Mouse (Mus musculus) hindbrain, embryonic 14.5 days (tissue): Measurements from ENCODE around the gene Leo1. TPM values are rescaled to one million over a fixed set of nuclear protein-coding genes. Genes with fewer than 3 reads are reported as not detected.

Experiments
- ATAC-seq: fragments of 200-750 bp; cut with Nextera tagmentation; 2 replicates; pipeline ENCODE4 v1.8.0; 2017; ENCODE audit warnings: moderate number of reproducible peaks, mild to moderate bottlenecking, moderate TSS enrichment, moderate library complexity; ENCODE audit not compliant: low FRiP score
- DNase-seq: peaks from one replicate; pipeline ENCODE4 v3.0.0-alpha.2; 2015; ENCODE audit warnings: low spot score
- H3K27ac ChIP-seq: fragments of 300-500 bp; sonication (generic); 2 replicates; pipeline ENCODE4 v1.5.1; 2014; ENCODE audit warnings: mild to moderate bottlenecking, moderate library complexity
- H3K27me3 ChIP-seq: fragments of 300-500 bp; sonication (generic); 2 replicates; pipeline ENCODE4 v1.6.1; 2014; ENCODE audit warnings: mild to moderate bottlenecking, low read length, mixed read lengths; ENCODE audit not compliant: control insufficient read depth, insufficient read depth
- H3K36me3 ChIP-seq: fragments of 300-500 bp; sonication (generic); replicated peaks from 2 replicates; pipeline ENCODE4 v1.6.1; 2014; ENCODE audit not compliant: control insufficient read depth, insufficient read depth
- H3K4me1 ChIP-seq: fragments of 300-500 bp; sonication (generic); replicated peaks from 2 replicates; pipeline ENCODE4 v1.6.1; 2014; ENCODE audit warnings: antibody characterized with exemption, low read length, mixed read lengths; ENCODE audit not compliant: control insufficient read depth, insufficient read depth
- H3K4me2 ChIP-seq: fragments of 300-500 bp; sonication (generic); replicated peaks from 2 replicates; pipeline ENCODE4 v1.6.1; 2014; ENCODE audit warnings: mild to moderate bottlenecking, moderate library complexity
- H3K4me3 ChIP-seq: fragments of 300-500 bp; sonication (generic); replicated peaks from 2 replicates; pipeline ENCODE4 v1.5.1; 2014; ENCODE audit warnings: mild to moderate bottlenecking, low read length
- H3K9ac ChIP-seq: fragments of 300-500 bp; sonication (generic); 2 replicates; pipeline ENCODE4 v1.6.1; 2014
- H3K9me3 ChIP-seq: fragments of 300-500 bp; sonication (generic); 2 replicates; pipeline ENCODE4 v1.6.1; 2016; ENCODE audit warnings: low read length; ENCODE audit not compliant: control insufficient read depth
- WGBS: fragments of 180-500 bp; shearing (Covaris S2); extraction: QIAGEN DNeasy Blood & Tissue Kit; methylation state at CpG from one replicate; pipeline ENCODE4 v1.1.7; 2014; 5-methylcytosine and 5-hydroxymethylcytosine counted together
- polyA plus RNA-seq: library from polyadenylated mRNA; unstranded; fragments of >200 nt; fragmentation: Nextera tagmentation; extraction: Ambion mirVana; gene quantifications from 2 replicates; pipeline ENCODE4 v1.2.1, GENCODE M21; 2014

Gene Leo1
- polyA plus RNA-seq, result 36.1 and 36.9 TPM in 2 replicates

DNA sequence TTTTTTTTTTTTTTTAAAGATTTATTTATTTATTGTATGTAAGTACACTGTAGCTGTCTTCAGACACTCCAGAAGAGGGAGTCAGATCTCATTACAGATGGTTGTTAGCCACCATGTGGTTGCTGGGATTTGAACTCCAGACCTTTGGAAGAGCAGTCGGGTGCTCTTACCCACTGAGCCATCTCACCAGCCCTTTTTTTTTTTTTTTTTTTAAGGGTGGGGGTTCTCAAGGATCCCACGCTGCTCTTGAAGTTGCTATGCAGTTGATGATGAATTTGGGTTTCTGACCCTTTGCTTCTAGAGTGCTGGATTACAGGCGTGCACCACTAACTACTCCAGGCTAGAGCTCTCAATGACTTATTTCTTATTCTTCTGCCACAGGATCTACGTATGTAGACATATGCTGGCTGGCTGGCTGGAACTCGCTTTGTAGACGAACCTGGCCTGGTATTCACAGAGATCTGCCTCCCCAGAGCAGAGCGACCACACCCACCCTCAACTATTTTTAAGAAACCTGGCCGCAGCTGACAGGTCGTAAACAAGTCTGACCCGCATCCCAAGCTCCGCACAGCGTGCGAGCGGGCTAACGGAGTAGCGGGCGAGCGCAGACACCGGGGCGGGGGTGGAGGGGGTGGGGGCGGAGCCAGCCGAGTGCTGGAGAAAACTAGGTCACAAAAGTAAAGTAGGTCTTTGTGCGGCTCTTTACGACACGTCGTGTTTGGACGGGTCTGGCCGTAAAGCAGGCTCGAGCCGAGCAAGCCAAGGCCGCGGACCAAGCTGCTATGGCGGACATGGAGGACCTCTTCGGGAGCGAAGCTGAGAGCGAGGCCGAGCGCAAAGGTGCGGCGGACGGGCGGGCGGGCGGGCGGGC is at the start of gene Leo1:
Gene Leo1 (plus strand): TSS at position 729 of the 871 bp plus-strand sequence.
- DNase-seq (peak; percentile 87), ATAC-seq (peak; percentile 94)
- Histone ChIP-seq H3K36me3 (peaks cover 19% of the 10 kb centered on the region), H3K4me2 (peak within 1 kb of the TSS; percentile 73), H3K9ac (peak within 1 kb of the TSS; percentile 93), H3K27me3 (no peaks in the 10 kb centered on the region), H3K9me3 (no peaks in the 10 kb centered on the region), H3K27ac (peak within 1 kb of the TSS; percentile 91), H3K4me3 (peak within 1 kb of the TSS; percentile 89), H3K4me1 (peaks cover 10% of the 10 kb centered on the region)
- under 1% methylated on average over 38 of the region's 45 CpGs for WGBS

DNA sequence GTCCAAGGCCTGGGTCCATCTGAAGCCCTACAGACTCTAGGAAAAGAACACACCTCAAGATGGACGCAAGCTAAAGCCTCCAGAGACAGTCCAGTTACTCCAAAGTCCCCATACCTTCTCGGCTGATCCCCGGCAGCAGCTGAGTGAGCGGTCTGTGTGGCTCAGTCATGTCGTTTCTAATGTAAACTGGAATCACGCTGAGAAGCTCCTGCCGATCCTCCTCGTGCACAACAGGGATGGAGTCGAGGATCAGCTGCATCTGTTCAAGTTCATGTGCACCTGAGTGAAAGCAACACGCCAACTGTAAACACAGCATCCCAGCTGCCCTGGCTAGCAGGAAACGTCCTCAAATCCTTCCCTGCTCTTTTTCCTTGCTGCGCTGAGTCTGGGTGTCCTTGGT is 48.1 kb upstream of the Leo1 start:
- no peaks in the 10 kb centered on the region for H3K4me1 ChIP-seq
- H3K4me2 ChIP-seq, result no peak overlapping the region
- no peaks in the 10 kb centered on the region for H3K9me3 ChIP-seq
- no peak for DNase-seq
- no peak for ATAC-seq
- H3K27me3 ChIP-seq, result no peaks in the 10 kb centered on the region
- 77% methylated on average over 12 of the region's 12 CpGs for WGBS
- no peak overlapping the region for H3K27ac ChIP-seq
- H3K4me3 ChIP-seq, result no peak overlapping the region
- no peak overlapping the region for H3K9ac ChIP-seq
- H3K36me3 ChIP-seq, result peaks cover 96% of the 10 kb centered on the region

GRCm38 (mm10) chr9:75395971-75396370 is 45.4 kb upstream of the Leo1 start:
- no peak for DNase-seq
- Histone ChIP-seq H3K9ac (no peak overlapping the region), H3K27ac (no peak overlapping the region), H3K4me1 (0 out of 2 replicates have a peak, but pooled peaks cover 3% of the 10 kb centered on the region), H3K4me3 (no peak overlapping the region), H3K27me3 (no peaks in the 10 kb centered on the region), H3K36me3 (peaks cover 72% of the 10 kb centered on the region), H3K9me3 (no peaks in the 10 kb centered on the region), H3K4me2 (no peak overlapping the region)
- WGBS, result 94% methylated on average over 6 of the region's 6 CpGs
- ATAC-seq, result no peak

DNA sequence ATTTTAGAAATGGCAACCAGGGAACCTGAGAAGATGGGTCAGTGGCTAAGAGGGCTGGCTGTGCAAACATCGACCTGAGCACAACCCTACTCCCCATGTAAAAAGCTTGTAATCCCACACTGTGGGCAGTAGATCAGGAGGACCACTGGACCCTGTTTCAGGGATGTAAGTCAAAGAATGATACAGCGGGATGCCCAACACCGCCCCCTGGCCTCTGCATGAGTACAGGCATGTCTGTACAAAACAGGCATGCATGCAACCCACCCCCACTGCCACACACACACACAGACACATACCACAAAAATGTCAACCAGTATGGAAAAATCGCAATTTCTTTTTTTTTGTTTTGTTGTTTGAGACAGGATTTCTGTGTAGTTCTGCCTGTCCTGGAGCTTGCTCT is 42.3 kb upstream of the Leo1 start:
- H3K27me3 ChIP-seq, result no peaks in the 10 kb centered on the region
- peaks cover 5% of the 10 kb centered on the region; the same call in 1 of the 2 replicates for H3K4me1 ChIP-seq
- ATAC-seq (no peak), DNase-seq (no peak)
- H3K27ac ChIP-seq, result no peak overlapping the region
- no peaks in the 10 kb centered on the region for H3K9me3 ChIP-seq
- WGBS, result 100% methylated on average over 4 of the region's 4 CpGs
- H3K4me2 ChIP-seq, result no peak overlapping the region
- no peak overlapping the region for H3K9ac ChIP-seq
- H3K36me3 ChIP-seq, result peaks cover 42% of the 10 kb centered on the region
- no peak overlapping the region for H3K4me3 ChIP-seq

DNA sequence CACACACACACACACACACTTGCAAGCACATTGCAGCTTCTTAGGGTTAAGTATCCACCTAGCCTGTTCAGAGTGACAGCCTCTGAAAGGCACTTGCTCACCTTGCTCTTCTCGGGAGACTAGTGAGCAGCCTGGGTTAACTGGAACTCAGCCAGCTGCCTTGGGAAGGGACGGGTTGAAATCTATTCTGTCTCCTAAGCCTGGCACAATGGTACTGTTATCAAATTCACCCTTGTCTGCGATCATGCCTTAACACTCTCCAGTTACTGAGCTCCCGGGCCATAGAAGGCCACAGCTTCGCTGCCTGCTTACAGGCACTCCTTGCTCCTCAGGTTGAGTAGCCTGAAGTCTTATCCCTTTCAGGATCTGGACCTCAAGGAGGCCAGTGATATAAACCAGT is 40.7 kb upstream of the Leo1 start:
- H3K27me3 ChIP-seq, result no peaks in the 10 kb centered on the region
- H3K9me3 ChIP-seq, result no peaks in the 10 kb centered on the region
- WGBS, result 74% methylated on average over 5 of the region's 5 CpGs
- no peak overlapping the region for H3K9ac ChIP-seq
- H3K4me1 ChIP-seq, result peaks cover 15% of the 10 kb centered on the region; the same call in 1 of the 2 replicates
- ATAC-seq (no peak), DNase-seq (no peak)
- H3K27ac ChIP-seq, result no peak overlapping the region
- H3K4me3 ChIP-seq, result no peak overlapping the region
- H3K4me2 ChIP-seq, result no peak overlapping the region
- H3K36me3 ChIP-seq, result peaks cover 28% of the 10 kb centered on the region

DNA sequence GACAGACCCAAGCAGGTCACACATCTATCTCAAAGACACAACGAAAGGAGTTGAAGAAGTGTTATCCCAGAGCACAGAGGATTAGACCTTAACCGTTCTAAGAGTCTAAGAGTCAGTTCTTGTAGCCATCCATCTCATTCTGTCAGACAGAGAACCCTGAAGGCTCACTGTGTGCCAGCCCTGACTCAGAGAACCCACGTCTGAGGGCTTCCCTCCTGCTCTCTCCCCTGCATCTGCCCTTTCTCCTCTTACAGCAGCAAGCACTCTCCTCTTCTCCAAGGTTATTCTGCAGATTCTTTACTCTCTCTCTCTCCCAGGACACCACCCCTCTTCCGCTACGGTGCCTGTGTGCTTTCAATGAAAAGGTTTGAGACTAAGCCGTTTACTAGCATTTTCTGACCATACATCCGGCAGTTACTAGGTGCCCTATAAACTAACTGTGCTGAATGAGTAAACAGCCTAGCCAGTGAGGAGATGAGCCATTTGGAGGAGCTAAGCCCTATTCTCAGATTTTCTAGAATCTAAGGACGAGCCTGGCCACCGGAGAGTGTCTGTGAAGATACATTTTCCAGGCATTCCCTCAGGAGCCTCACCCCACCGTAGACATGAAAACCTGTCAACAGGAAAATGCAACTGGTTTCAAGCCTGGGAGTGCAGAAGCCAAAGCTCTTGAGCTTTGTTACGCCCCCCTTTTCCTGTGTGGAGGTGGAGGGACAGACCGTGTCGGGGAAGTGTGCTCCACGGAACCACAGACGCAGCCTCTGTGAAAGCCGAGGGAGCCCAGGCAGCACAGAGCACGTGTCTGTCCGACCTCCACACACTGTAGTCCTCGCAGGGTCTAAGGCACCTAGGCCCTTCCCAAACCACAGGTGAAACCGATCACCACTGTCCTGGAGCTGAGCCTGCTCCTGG is 39.5 kb upstream of the Leo1 start:
- H3K27me3 ChIP-seq, result no peaks in the 10 kb centered on the region
- H3K9me3 ChIP-seq, result no peaks in the 10 kb centered on the region
- peaks cover 16% of the 10 kb centered on the region for H3K36me3 ChIP-seq
- H3K4me1 ChIP-seq, result peaks cover 16% of the 10 kb centered on the region
- H3K4me2 ChIP-seq, result no peak overlapping the region
- DNase-seq (no peak), ATAC-seq (no peak)
- 75% methylated on average over 20 of the region's 20 CpGs for WGBS
- no peak overlapping the region for H3K27ac ChIP-seq
- no peak overlapping the region for H3K9ac ChIP-seq
- H3K4me3 ChIP-seq, result no peak overlapping the region

- 80% methylated on average over 3 of the region's 3 CpGs for WGBS
Observed at GRCm38 (mm10) chr9:75403520-75403919, 37.8 kb upstream of the Leo1 start.

GRCm38 (mm10) chr9:75406121-75406520 is 35.2 kb upstream of the Leo1 start:
- Histone ChIP-seq H3K27me3 (no peaks in the 10 kb centered on the region), H3K4me3 (no peak overlapping the region), H3K4me2 (no peak overlapping the region), H3K27ac (no peak overlapping the region), H3K4me1 (peaks cover 31% of the 10 kb centered on the region), H3K9me3 (no peaks in the 10 kb centered on the region), H3K36me3 (no peaks in the 10 kb centered on the region), H3K9ac (no peak overlapping the region)
- WGBS, result 94% methylated on average over 2 of the region's 2 CpGs
- DNase-seq (no peak), ATAC-seq (no peak)

More at GRCm38 (mm10) chr9:75403520-75403919, 37.8 kb upstream of the Leo1 start:
- H3K9ac ChIP-seq, result no peak overlapping the region
- H3K4me1 ChIP-seq, result peaks cover 30% of the 10 kb centered on the region
- H3K4me2 ChIP-seq, result no peak overlapping the region
- H3K4me3 ChIP-seq, result no peak overlapping the region
- ATAC-seq (no peak), DNase-seq (no peak)
- H3K27ac ChIP-seq, result no peak overlapping the region
- H3K9me3 ChIP-seq, result no peaks in the 10 kb centered on the region
- no peaks in the 10 kb centered on the region for H3K36me3 ChIP-seq
- no peaks in the 10 kb centered on the region for H3K27me3 ChIP-seq

- no peaks in the 10 kb centered on the region for H3K9me3 ChIP-seq
- H3K27ac ChIP-seq, result 0 out of 2 replicates have a peak overlapping the region, but pooled peaks have one; percentile 26
- H3K4me3 ChIP-seq, result peak overlapping the region; percentile 74
- no peaks in the 10 kb centered on the region for H3K36me3 ChIP-seq
- peaks cover 31% of the 10 kb centered on the region for H3K4me1 ChIP-seq
- DNase-seq, result peak; percentile 31
- no peaks in the 10 kb centered on the region for H3K27me3 ChIP-seq
- ATAC-seq, result no peak
- H3K4me2 ChIP-seq, result peak overlapping the region; percentile 74
- WGBS, result 14% methylated on average over 10 of the region's 10 CpGs
- H3K9ac ChIP-seq, result peak overlapping the region; percentile 94
Observed at GRCm38 (mm10) chr9:75407803-75408202, 33.5 kb upstream of the Leo1 start.
